Mouse (Mus musculus) intestine, embryonic 16.5 days (tissue): Measurements from ENCODE around the gene Vmn1r107. TPM values are rescaled to one million over a fixed set of nuclear protein-coding genes. Genes with fewer than 3 reads are reported as not detected.
"Not testable (repeated sequence)": the region's sequence is repeated elsewhere in the genome, so short reads cannot be mapped to it uniquely, and the experiment has no call there.

Experiments used
- ATAC-seq: fragments of 200-750 bp; cut with Nextera tagmentation; 2 replicates; pipeline ENCODE4 v1.8.0; 2017; ENCODE audit warnings: moderate TSS enrichment, moderate library complexity
- H3K27ac ChIP-seq: fragments of 300-500 bp; sonication (generic); 2 replicates; pipeline ENCODE4 v1.5.1; 2014; ENCODE audit warnings: mild to moderate bottlenecking, low read length
- H3K27me3 ChIP-seq: fragments of 300-500 bp; sonication (generic); replicated peaks from 2 replicates; pipeline ENCODE4 v1.6.1; 2014; ENCODE audit warnings: low read length, control low read depth, mixed read lengths; ENCODE audit not compliant: control insufficient read depth, insufficient read depth
- H3K36me3 ChIP-seq: fragments of 300-500 bp; sonication (generic); 2 replicates; pipeline ENCODE4 v1.6.1; 2014; ENCODE audit warnings: low read length, control low read depth; ENCODE audit not compliant: control insufficient read depth, insufficient read depth
- H3K4me1 ChIP-seq: fragments of 300-500 bp; sonication (generic); 2 replicates; pipeline ENCODE4 v1.6.1; 2014; ENCODE audit warnings: low read length, control low read depth, mixed read lengths; ENCODE audit not compliant: control insufficient read depth, insufficient read depth
- H3K4me2 ChIP-seq: fragments of 300-500 bp; sonication (generic); 2 replicates; pipeline ENCODE4 v1.6.1; 2014; ENCODE audit warnings: low read depth, low read length, control low read depth
- H3K4me3 ChIP-seq: fragments of 300-500 bp; sonication (generic); 2 replicates; pipeline ENCODE4 v1.5.1; 2014; ENCODE audit warnings: mild to moderate bottlenecking, low read length
- H3K9ac ChIP-seq: fragments of 300-500 bp; sonication (generic); 2 replicates; pipeline ENCODE4 v1.6.1; 2014; ENCODE audit warnings: low read depth, low read length
- H3K9me3 ChIP-seq: fragments of 300-500 bp; sonication (generic); 2 replicates; pipeline ENCODE4 v1.6.1; 2016; ENCODE audit warnings: low read length, control low read depth; ENCODE audit not compliant: control insufficient read depth
- WGBS: fragments of 180-500 bp; shearing (Covaris S2); extraction: QIAGEN DNeasy Blood & Tissue Kit; methylation state at CpG from one replicate; pipeline ENCODE4 v1.1.7; 2014; 5-methylcytosine and 5-hydroxymethylcytosine counted together
- polyA plus RNA-seq: library from polyadenylated mRNA; unstranded; fragments of >200 nt; fragmentation: Nextera tagmentation; extraction: Ambion mirVana; gene quantifications from 2 replicates; pipeline ENCODE4 v1.2.1, GENCODE M21; 2015

Vmn1r107 gene
- not detected in 2 replicates for polyA plus RNA-seq

GRCm38 (mm10) chr7:20668618-20669017, at the start of gene Vmn1r107:
Vmn1r107 (plus strand) TSS chr7:20668918.
- not testable (repeated sequence) for ATAC-seq, H3K36me3 ChIP-seq, H3K27me3 ChIP-seq, H3K9ac ChIP-seq, H3K4me3 ChIP-seq, H3K4me1 ChIP-seq, H3K9me3 ChIP-seq, H3K27ac ChIP-seq, H3K4me2 ChIP-seq
- WGBS: no CpG with 5 or more reads among the region's 3 CpGs

- H3K27ac ChIP-seq, H3K4me1 ChIP-seq, H3K4me2 ChIP-seq, H3K27me3 ChIP-seq, ATAC-seq, H3K9ac ChIP-seq, H3K36me3 ChIP-seq, H3K9me3 ChIP-seq, H3K4me3 ChIP-seq: not testable (repeated sequence)
- no CpG with 5 or more reads among the region's 2 CpGs for WGBS
Observed at GRCm38 (mm10) chr7:20703116-20703515, 34.4 kb downstream of the Vmn1r107 start, which contains the start of gene Vmn1r111. Vmn1r111 (minus strand) TSS chr7:20703216.

Other genes starting within 250 kb of the Vmn1r107 start
- gene Vmn1r101, start 226.3 kb upstream of the Vmn1r107 start, polyA plus RNA-seq: not detected in 2 replicates
- gene Gm10670, start 194.0 kb upstream of the Vmn1r107 start, polyA plus RNA-seq: not detected in 2 replicates
- gene Vmn1r103, start 158.4 kb upstream of the Vmn1r107 start, polyA plus RNA-seq: not detected in 2 replicates
- not detected in 2 replicates for gene Vmn1r104, start 135.1 kb upstream of the Vmn1r107 start, polyA plus RNA-seq
- not detected in 2 replicates for gene Gm5726, start 123.2 kb upstream of the Vmn1r107 start, polyA plus RNA-seq
- not detected in 2 replicates for gene Gm4141, start 92.7 kb upstream of the Vmn1r107 start, polyA plus RNA-seq
- gene Gm4513, start 69.9 kb upstream of the Vmn1r107 start, polyA plus RNA-seq: not detected in 2 replicates
- not detected in 2 replicates for gene Vmn1r111, start 34.3 kb downstream of the Vmn1r107 start, polyA plus RNA-seq
- not detected in 2 replicates for gene Gm10668, start 61.7 kb downstream of the Vmn1r107 start, polyA plus RNA-seq
- gene Vmn1r112, start 102.3 kb downstream of the Vmn1r107 start, polyA plus RNA-seq: not detected in 2 replicates
- not detected in 2 replicates for gene Vmn1r113, start 118.4 kb downstream of the Vmn1r107 start, polyA plus RNA-seq
- gene Vmn1r114, start 143.3 kb downstream of the Vmn1r107 start, polyA plus RNA-seq: not detected in 2 replicates
- gene Vmn1r115, start 176.1 kb downstream of the Vmn1r107 start, polyA plus RNA-seq: not detected in 2 replicates
- not detected in 2 replicates for gene Vmn1r116, start 203.3 kb downstream of the Vmn1r107 start, polyA plus RNA-seq
- gene Vmn1r117, start 215.2 kb downstream of the Vmn1r107 start, polyA plus RNA-seq: not detected in 2 replicates
- gene Vmn1r118, start 243.4 kb downstream of the Vmn1r107 start, polyA plus RNA-seq: not detected in 2 replicates